Mouse (Mus musculus) lung, embryonic 16.5 days (tissue): ENCODE results near the gene Fuca2. TPM values are rescaled to one million over a fixed set of nuclear protein-coding genes. Genes with fewer than 3 reads are reported as not detected.

Experiments used
- ATAC-seq: fragments of 200-750 bp; cut with Nextera tagmentation; 2 replicates; pipeline ENCODE4 v1.8.0; 2017; ENCODE audit warnings: low read depth, mild to moderate bottlenecking, moderate library complexity
- H3K27ac ChIP-seq: fragments of 300-500 bp; sonication (generic); 2 replicates; pipeline ENCODE4 v1.5.1; 2014; ENCODE audit warnings: mild to moderate bottlenecking, control low read depth, low read length
- H3K27me3 ChIP-seq: fragments of 300-500 bp; sonication (generic); 2 replicates; pipeline ENCODE4 v1.6.1; 2014; ENCODE audit warnings: low read depth, low read length, mixed read lengths; ENCODE audit not compliant: control insufficient read depth, insufficient read depth
- H3K36me3 ChIP-seq: fragments of 300-500 bp; sonication (generic); 2 replicates; pipeline ENCODE4 v1.6.1; 2014; ENCODE audit warnings: low read length; ENCODE audit not compliant: control insufficient read depth, insufficient read depth
- H3K4me1 ChIP-seq: fragments of 300-500 bp; sonication (generic); replicated peaks from 2 replicates; pipeline ENCODE4 v1.6.1; 2014; ENCODE audit warnings: low read length, mixed read lengths; ENCODE audit not compliant: control insufficient read depth, insufficient read depth
- H3K4me2 ChIP-seq: fragments of 300-500 bp; sonication (generic); 2 replicates; pipeline ENCODE4 v1.6.1; 2014; ENCODE audit warnings: low read depth, low read length, control low read depth
- H3K4me3 ChIP-seq: fragments of 300-500 bp; sonication (generic); 2 replicates; pipeline ENCODE4 v1.5.1; 2014; ENCODE audit warnings: mild to moderate bottlenecking, low read length, control low read depth
- H3K9ac ChIP-seq: fragments of 300-500 bp; sonication (generic); 2 replicates; pipeline ENCODE4 v1.6.1; 2014; ENCODE audit warnings: low read length, control low read depth
- H3K9me3 ChIP-seq: fragments of 300-500 bp; sonication (generic); 2 replicates; pipeline ENCODE4 v1.6.1; 2016; ENCODE audit warnings: low read length; ENCODE audit not compliant: control insufficient read depth
- WGBS: fragments of 180-500 bp; shearing (Covaris S2); extraction: QIAGEN DNeasy Blood & Tissue Kit; methylation state at CpG from one replicate; pipeline ENCODE4 v1.1.7; 2014; 5-methylcytosine and 5-hydroxymethylcytosine counted together
- polyA plus RNA-seq: library from polyadenylated mRNA; unstranded; fragments of >200 nt; fragmentation: Nextera tagmentation; extraction: Ambion mirVana; gene quantifications from 2 replicates; pipeline ENCODE4 v1.2.1, GENCODE M21; 2015

The Fuca2 gene
- polyA plus RNA-seq, 1 experiment from 2014 or later: 87.0 TPM

DNA sequence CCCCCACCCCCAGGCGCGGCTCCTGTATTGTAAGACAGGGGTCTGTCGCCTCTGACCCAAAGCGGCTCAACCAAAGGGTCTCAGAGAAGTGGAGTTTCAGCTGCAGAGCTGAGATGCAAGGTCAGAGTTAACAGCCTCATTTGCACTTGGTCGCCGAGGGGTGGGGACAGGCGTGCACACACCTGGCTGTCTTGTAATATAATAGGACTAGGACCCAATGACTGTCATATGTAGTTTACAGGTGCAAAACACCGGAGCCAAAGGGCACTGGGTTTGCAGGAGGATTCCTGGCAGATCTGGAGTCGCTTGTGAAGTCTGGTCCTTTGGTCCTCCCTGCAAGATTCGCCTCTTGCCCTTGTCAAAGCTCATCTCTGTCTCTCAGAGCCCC, 24.8 kb upstream of the Fuca2 start:
- peak; percentile 18; the same call in 1 of the 2 replicates for ATAC-seq
- WGBS: 9% methylated on average over 10 of the region's 10 CpGs
- H3K36me3 ChIP-seq: no peaks in the 10 kb centered on the region

GRCm38 (mm10) chr10:13475121-13475520, 24.2 kb upstream of the Fuca2 start:
- no peak for ATAC-seq
- no peak overlapping the region for H3K27ac ChIP-seq
- 26% methylated on average over 7 of the region's 7 CpGs for WGBS
- no peaks in the 10 kb centered on the region for H3K9me3 ChIP-seq
- H3K9ac ChIP-seq: no peak overlapping the region
- peaks cover 10% of the 10 kb centered on the region for H3K27me3 ChIP-seq
- no peak overlapping the region; the same call in 1 of the 2 replicates for H3K4me3 ChIP-seq
- H3K36me3 ChIP-seq: no peaks in the 10 kb centered on the region
- H3K4me2 ChIP-seq: peak overlapping the region; percentile 93; the same call in 1 of the 2 replicates
- H3K4me1 ChIP-seq: peaks cover 9% of the 10 kb centered on the region

More for the DNA sequence above, 24.8 kb upstream of the Fuca2 start:
- Histone ChIP-seq H3K27me3 (peaks cover 10% of the 10 kb centered on the region), H3K4me3 (peak overlapping the region; percentile 65), H3K4me2 (peak overlapping the region; percentile 93), H3K9me3 (no peaks in the 10 kb centered on the region), H3K27ac (no peak overlapping the region), H3K9ac (peak overlapping the region; percentile 70), H3K4me1 (peaks cover 9% of the 10 kb centered on the region)

DNA sequence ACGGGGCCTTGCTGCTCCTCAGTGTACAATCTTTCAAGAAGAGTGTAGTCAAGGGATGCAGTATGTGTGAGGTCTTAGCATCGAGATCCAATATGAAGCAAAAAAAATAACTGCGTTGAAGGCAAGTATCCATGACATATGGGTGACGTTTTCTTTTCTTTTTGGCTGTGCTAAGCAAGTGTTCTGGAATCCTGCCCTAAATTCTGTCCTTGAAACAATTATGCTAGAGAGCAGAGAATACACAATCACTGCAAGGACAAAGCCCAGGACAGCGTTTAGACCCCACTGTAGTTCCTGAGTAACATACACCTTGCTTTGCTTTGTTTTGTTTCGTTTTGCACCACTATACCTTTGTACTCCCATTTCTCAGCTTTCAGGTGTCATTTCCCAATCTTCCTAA, 20.0 kb upstream of the Fuca2 start:
- peaks cover 9% of the 10 kb centered on the region for H3K4me1 ChIP-seq
- peaks cover 10% of the 10 kb centered on the region for H3K27me3 ChIP-seq
- WGBS: 73% methylated on average over 6 of the region's 6 CpGs
- H3K27ac ChIP-seq: no peak overlapping the region
- H3K36me3 ChIP-seq: no peaks in the 10 kb centered on the region
- no peak for ATAC-seq
- H3K4me2 ChIP-seq: no peak overlapping the region
- no peak overlapping the region for H3K4me3 ChIP-seq
- no peaks in the 10 kb centered on the region for H3K9me3 ChIP-seq
- H3K9ac ChIP-seq: no peak overlapping the region

DNA sequence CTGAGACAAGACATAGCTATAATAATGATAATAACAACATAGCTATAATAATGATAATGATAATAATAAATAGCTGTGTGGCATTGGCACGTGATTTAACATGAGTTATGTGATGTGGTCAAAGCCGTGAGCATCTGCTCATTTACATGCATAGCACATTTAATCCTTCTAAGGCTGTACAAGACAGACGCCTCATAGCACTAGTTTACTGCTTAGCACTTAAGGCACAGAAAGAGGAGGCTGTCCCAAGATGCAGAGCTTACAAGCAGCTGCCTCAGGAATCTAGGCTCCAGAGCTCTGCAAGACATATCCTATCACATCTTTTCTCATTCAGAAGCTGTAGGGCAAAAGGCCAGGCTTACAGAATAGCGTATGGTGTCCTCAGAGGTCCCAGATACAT, 13.4 kb upstream of the Fuca2 start:
- Histone ChIP-seq H3K4me2 (no peak overlapping the region), H3K27me3 (no peaks in the 10 kb centered on the region), H3K9me3 (no peaks in the 10 kb centered on the region), H3K4me1 (no peaks in the 10 kb centered on the region), H3K27ac (no peak overlapping the region), H3K4me3 (no peak overlapping the region), H3K9ac (no peak overlapping the region), H3K36me3 (no peaks in the 10 kb centered on the region)
- WGBS: 68% methylated on average over 4 of the region's 4 CpGs
- no peak for ATAC-seq

- no peak for ATAC-seq
- Histone ChIP-seq H3K4me1 (no peaks in the 10 kb centered on the region), H3K4me2 (no peak overlapping the region), H3K27me3 (no peaks in the 10 kb centered on the region), H3K9me3 (no peaks in the 10 kb centered on the region), H3K4me3 (no peak overlapping the region), H3K27ac (no peak overlapping the region), H3K36me3 (no peaks in the 10 kb centered on the region), H3K9ac (no peak overlapping the region)
- WGBS: 64% methylated on average over 6 of the region's 6 CpGs
Observed at GRCm38 (mm10) chr10:13489671-13490070, 9.7 kb upstream of the Fuca2 start.

- 83% methylated on average over 9 of the region's 9 CpGs for WGBS
- H3K4me1 ChIP-seq: no peaks in the 10 kb centered on the region
- no peak for ATAC-seq
- no peaks in the 10 kb centered on the region for H3K27me3 ChIP-seq
- no peaks in the 10 kb centered on the region for H3K36me3 ChIP-seq
- no peak overlapping the region for H3K9ac ChIP-seq
- no peak overlapping the region for H3K4me2 ChIP-seq
- H3K27ac ChIP-seq: no peak overlapping the region
- no peaks in the 10 kb centered on the region for H3K9me3 ChIP-seq
- H3K4me3 ChIP-seq: no peak overlapping the region
Observed at GRCm38 (mm10) chr10:13493978-13494686, 5.2 kb upstream of the Fuca2 start.

DNA sequence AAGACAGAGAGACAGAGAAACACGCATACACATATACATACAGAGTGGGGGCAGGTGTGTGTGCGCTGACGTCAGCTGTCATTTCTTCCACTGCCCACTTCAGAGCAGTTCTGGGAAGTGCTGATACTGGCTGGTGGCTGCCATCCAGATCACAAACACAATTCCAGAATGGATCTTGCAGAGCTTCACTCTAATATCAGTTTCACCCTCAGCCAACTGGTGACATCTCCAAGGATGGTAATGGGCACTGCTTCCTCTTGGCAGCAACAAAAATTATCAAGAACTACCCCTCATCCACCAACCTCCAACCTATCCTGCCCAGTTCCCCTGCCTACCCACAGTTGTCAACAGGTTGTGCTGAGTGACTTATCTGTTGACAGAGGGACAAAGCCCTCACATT, 3.0 kb upstream of the Fuca2 start:
- no peak overlapping the region for H3K4me3 ChIP-seq
- 72% methylated on average over 3 of the region's 3 CpGs for whole genome bisulfite sequencing
- H3K27me3 ChIP-seq: no peaks in the 10 kb centered on the region
- H3K9ac ChIP-seq: no peak overlapping the region
- no peak for ATAC-seq
- no peaks in the 10 kb centered on the region for H3K9me3 ChIP-seq
- no peaks in the 10 kb centered on the region for H3K36me3 ChIP-seq
- H3K4me1 ChIP-seq: 0 out of 2 replicates have a peak, but pooled peaks cover 3% of the 10 kb centered on the region
- H3K4me2 ChIP-seq: no peak overlapping the region
- H3K27ac ChIP-seq: no peak overlapping the region

GRCm38 (mm10) chr10:13500473-13500872, 1.1 kb downstream of the Fuca2 start:
- ATAC-seq: 0 out of 2 replicates have a peak, but pooled peaks have one; percentile 5
- H3K4me1 ChIP-seq: peaks cover 3% of the 10 kb centered on the region; the same call in 1 of the 2 replicates
- peak overlapping the region; percentile 75 for H3K27ac ChIP-seq
- H3K4me2 ChIP-seq: peak overlapping the region; percentile 80
- no peaks in the 10 kb centered on the region for H3K27me3 ChIP-seq
- WGBS: 44% methylated on average over 9 of the region's 9 CpGs
- H3K4me3 ChIP-seq: peak overlapping the region; percentile 77
- peak overlapping the region; percentile 81 for H3K9ac ChIP-seq
- no peaks in the 10 kb centered on the region for H3K36me3 ChIP-seq
- no peaks in the 10 kb centered on the region for H3K9me3 ChIP-seq

DNA sequence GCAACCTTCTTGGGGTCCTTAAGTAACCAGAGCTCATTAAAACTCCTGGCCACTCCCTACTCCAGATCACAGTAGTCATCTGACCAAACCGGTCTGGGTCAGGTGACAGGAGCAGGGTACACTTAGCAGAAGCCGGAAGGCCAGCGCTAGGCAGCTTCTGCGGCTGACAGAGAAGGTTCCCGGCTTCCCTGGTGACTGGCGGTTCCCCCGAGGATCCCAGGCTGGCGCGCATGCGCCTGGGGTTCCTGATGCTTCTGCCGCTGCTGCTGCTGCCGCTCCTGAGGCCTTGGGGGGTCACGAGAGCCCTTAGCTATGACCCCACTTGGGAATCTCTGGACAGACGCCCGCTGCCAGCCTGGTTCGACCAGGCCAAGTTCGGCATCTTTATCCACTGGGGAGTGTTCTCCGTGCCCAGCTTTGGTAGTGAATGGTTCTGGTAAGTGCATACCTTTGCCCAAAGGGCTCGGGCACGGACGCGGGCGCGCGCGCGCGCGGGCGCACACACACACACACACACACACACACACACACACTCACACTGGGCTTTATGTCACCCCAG, 1.7 kb downstream of the Fuca2 start:
- H3K36me3 ChIP-seq: no peaks in the 10 kb centered on the region
- peak overlapping the region; percentile 75 for H3K27ac ChIP-seq
- under 1% methylated on average over 30 of the region's 30 CpGs for WGBS
- H3K9me3 ChIP-seq: no peaks in the 10 kb centered on the region
- peak; percentile 97 for ATAC-seq
- peak overlapping the region; percentile 80 for H3K4me2 ChIP-seq
- peak overlapping the region; percentile 81 for H3K9ac ChIP-seq
- peak overlapping the region; percentile 77 for H3K4me3 ChIP-seq
- peaks cover 3% of the 10 kb centered on the region; the same call in 1 of the 2 replicates for H3K4me1 ChIP-seq
- no peaks in the 10 kb centered on the region for H3K27me3 ChIP-seq
